Mouse (Mus musculus) C2C12 (cell line): ENCODE data around the gene Acsl1. TPM values are rescaled to one million over a fixed set of nuclear protein-coding genes. Genes with fewer than 3 reads are reported as not detected.

ENCODE experiments used
- H3K27me3 ChIP-seq: one replicate; pipeline ENCODE4 v1.6.1; 2011; ENCODE audit not compliant: control insufficient read depth, insufficient read depth, insufficient read length
- H3K36me3 ChIP-seq: one replicate; pipeline ENCODE4 v1.6.1; 2011; ENCODE audit not compliant: control insufficient read depth, insufficient read depth
- H3K4me3 ChIP-seq: one replicate; pipeline ENCODE4 v1.5.1; 2011; ENCODE audit warnings: mild to moderate bottlenecking, control low read depth; ENCODE audit not compliant: poor library complexity, insufficient read depth, severe bottlenecking
- H3K79me2 ChIP-seq: one replicate; pipeline ENCODE4 v1.6.1; 2011; ENCODE audit not compliant: control insufficient read depth, insufficient read depth
- H3K79me3 ChIP-seq: one replicate; pipeline ENCODE4 v1.6.1; 2011; ENCODE audit warnings: low read depth, control low read depth
- H3ac ChIP-seq: one replicate; pipeline ENCODE3; 2011; ENCODE audit warnings: low read depth; ENCODE audit not compliant: control insufficient read depth, insufficient read length
- CEBPB ChIP-seq: IDR thresholded peaks from one replicate; pipeline ENCODE4 v1.6.1; 2011; ENCODE audit warnings: low read depth, mild to moderate bottlenecking, control low read depth, moderate library complexity
- CTCF ChIP-seq: IDR thresholded peaks from one replicate; pipeline ENCODE4 v1.5.1; 2011; ENCODE audit not compliant: control insufficient read depth, insufficient read depth, insufficient read length
- FOSL1 ChIP-seq: IDR thresholded peaks from one replicate; pipeline ENCODE4 v1.8.0; 2011; ENCODE audit warnings: mild to moderate bottlenecking, low read length; ENCODE audit not compliant: poor library complexity, insufficient read depth, severe bottlenecking
- MAX ChIP-seq: IDR thresholded peaks from one replicate; pipeline ENCODE4 v1.6.1; 2011; ENCODE audit warnings: mild to moderate bottlenecking, control low read depth
- MYOD1 ChIP-seq: IDR thresholded peaks from one replicate; pipeline ENCODE4 v1.6.1; 2011; ENCODE audit warnings: low read depth; ENCODE audit not compliant: control insufficient read depth, insufficient read length
- MYOG ChIP-seq: IDR thresholded peaks from one replicate; pipeline ENCODE4 v1.6.1; 2011; ENCODE audit not compliant: control insufficient read depth, insufficient read length; ENCODE audit errors: extremely low read depth
- USF1 ChIP-seq: IDR thresholded peaks from one replicate; pipeline ENCODE4 v1.6.1; 2011; ENCODE audit warnings: low read depth, mild to moderate bottlenecking, control low read depth, moderate library complexity
- polyA plus RNA-seq: library from polyadenylated mRNA; unstranded; fragments of >200 nt; fragmentation: generic; extraction: Trizol; gene quantifications from one replicate; pipeline ENCODE4 v1.2.1, GENCODE M21; 2012; ENCODE audit warnings: missing spikeins

The Acsl1 gene
- polyA plus RNA-seq, 1 experiment, result 1.6 TPM

GRCm38 (mm10) chr8:46550058-46550457 lies 79.2 kb downstream of the Acsl1 start:
- Histone ChIP-seq H3K4me3 (no peak overlapping the region), H3K36me3 (peaks cover 4% of the 10 kb centered on the region), H3K79me2 (peaks cover 23% of the 10 kb centered on the region), H3K79me3 (peaks cover 6% of the 10 kb centered on the region), H3K27me3 (no peaks in the 10 kb centered on the region), H3ac (no peak overlapping the region)
- TF ChIP-seq CEBPB (no peak), FOSL1 (no peak), MAX (no peak), USF1 (no peak), CTCF (no peak), MYOG (no peak), MYOD1 (no peak)

- H3ac ChIP-seq, result no peak overlapping the region
- H3K79me3 ChIP-seq, result peaks cover 6% of the 10 kb centered on the region
- H3K36me3 ChIP-seq, result peaks cover 12% of the 10 kb centered on the region
- no peaks in the 10 kb centered on the region for H3K27me3 ChIP-seq
- peaks cover 23% of the 10 kb centered on the region for H3K79me2 ChIP-seq
- no peak for TF ChIP-seq FOSL1
- no peak for TF ChIP-seq MAX
- no peak for TF ChIP-seq CEBPB
- TF ChIP-seq USF1, result no peak
- no peak for TF ChIP-seq MYOG
- no peak for TF ChIP-seq MYOD1
- TF ChIP-seq CTCF, result no peak
- H3K4me3 ChIP-seq, result peak overlapping the region; percentile 34
Measured at GRCm38 (mm10) chr8:46551029-46551428, 80.2 kb downstream of the Acsl1 start.

GRCm38 (mm10) chr8:46551615-46552440 lies 81.0 kb downstream of the Acsl1 start, which contains the start of gene Cenpu:
Gene Cenpu, plus strand, starts transcription at chr8:46552028.
- Histone ChIP-seq H3K27me3 (no peaks in the 10 kb centered on the region), H3K4me3 (peak within 1 kb of the TSS; percentile 69), H3K79me3 (peaks cover 6% of the 10 kb centered on the region), H3K36me3 (peaks cover 17% of the 10 kb centered on the region), H3ac (peak within 1 kb of the TSS; percentile 89), H3K79me2 (peaks cover 23% of the 10 kb centered on the region)
- TF ChIP-seq CTCF (no peak), MYOD1 (peak; percentile 9), FOSL1 (no peak), MAX (peak; percentile 90), USF1 (no peak)

- Histone ChIP-seq H3ac (peak overlapping the region; percentile 89), H3K79me2 (peaks cover 23% of the 10 kb centered on the region), H3K4me3 (peak overlapping the region; percentile 69), H3K36me3 (peaks cover 17% of the 10 kb centered on the region), H3K27me3 (no peaks in the 10 kb centered on the region), H3K79me3 (peaks cover 6% of the 10 kb centered on the region)
- TF ChIP-seq MAX (no peak), MYOG (no peak), CEBPB (no peak)
Measured at GRCm38 (mm10) chr8:46552441-46552765, 81.6 kb downstream of the Acsl1 start.

- no peaks in the 10 kb centered on the region for H3K79me3 ChIP-seq
- H3K36me3 ChIP-seq, result peaks cover 56% of the 10 kb centered on the region
- no peak for TF ChIP-seq FOSL1
- TF ChIP-seq MYOD1, result no peak
- no peak for TF ChIP-seq MYOG
- no peak for TF ChIP-seq CEBPB
- TF ChIP-seq USF1, result no peak
- no peak for TF ChIP-seq MAX
- no peak for TF ChIP-seq CTCF
Measured at GRCm38 (mm10) chr8:46559428-46559827, 88.6 kb downstream of the Acsl1 start.

GRCm38 (mm10) chr8:46562333-46562732 lies 91.5 kb downstream of the Acsl1 start:
- Histone ChIP-seq H3ac (no peak overlapping the region), H3K36me3 (peaks cover 54% of the 10 kb centered on the region), H3K79me2 (no peaks in the 10 kb centered on the region), H3K79me3 (no peaks in the 10 kb centered on the region), H3K27me3 (no peaks in the 10 kb centered on the region), H3K4me3 (no peak overlapping the region)
- TF ChIP-seq CTCF, result no peak
- TF ChIP-seq MYOD1, result no peak
- no peak for TF ChIP-seq USF1
- no peak for TF ChIP-seq MAX
- TF ChIP-seq CEBPB, result no peak
- no peak for TF ChIP-seq FOSL1
- TF ChIP-seq MYOG, result no peak

More at GRCm38 (mm10) chr8:46559428-46559827, 88.6 kb downstream of the Acsl1 start:
- H3ac ChIP-seq, result no peak overlapping the region
- no peaks in the 10 kb centered on the region for H3K79me2 ChIP-seq
- no peak overlapping the region for H3K4me3 ChIP-seq
- H3K27me3 ChIP-seq, result no peaks in the 10 kb centered on the region
